Mouse (Mus musculus) MEL (cell line): ENCODE measurements around the gene Cldnd1. TPM values are rescaled to one million over a fixed set of nuclear protein-coding genes. Genes with fewer than 3 reads are reported as not detected.

Experiments
- DNase-seq: peaks from one replicate; pipeline ENCODE4 v3.0.0; 2011; ENCODE audit warnings: low read depth, low spot score
- H3K27ac ChIP-seq: 2 replicates; pipeline ENCODE4 v1.5.1; 2012; ENCODE audit warnings: low read depth, mild to moderate bottlenecking, control low read depth, low read length, moderate library complexity; ENCODE audit not compliant: control insufficient read depth
- H3K27me3 ChIP-seq, 2 experiments: fragments of 150-350 bp in 1 of 2; sonication (generic) in 1 of 2; 2 replicates each; pipeline ENCODE4 v1.6.1; 2012; ENCODE audit warnings: low read length in 2 of 2, mild to moderate bottlenecking in 2 of 2, improper control_type of control experiment in 1 of 2, moderate library complexity in 1 of 2; ENCODE audit not compliant: insufficient read depth in 2 of 2, control insufficient read depth in 1 of 2
- H3K36me3 ChIP-seq, 2 experiments: 2 replicates each; pipeline ENCODE4 v1.6.1; 2012 to 2014; ENCODE audit warnings: low read length in 2 of 2, improper control_type of control experiment in 1 of 2, inconsistent platforms in 1 of 2, mild to moderate bottlenecking in 1 of 2; ENCODE audit not compliant: insufficient read depth in 2 of 2, control insufficient read depth in 1 of 2
- H3K4me1 ChIP-seq, 2 experiments: fragments of 150-350 bp in 1 of 2; sonication (generic) in 1 of 2; 2 replicates each; pipeline ENCODE4 v1.6.1; 2012; ENCODE audit warnings: low read length in 2 of 2, improper control_type of control experiment in 1 of 2, mild to moderate bottlenecking in 1 of 2; ENCODE audit not compliant: insufficient read depth in 2 of 2, control insufficient read depth in 1 of 2
- H3K4me3 ChIP-seq, 2 experiments: fragments of 150-350 bp in 1 of 2; sonication (generic) in 1 of 2; 2 replicates each; pipeline ENCODE4 v1.5.1; 2012; ENCODE audit warnings: low read depth in 2 of 2, low read length in 2 of 2, mild to moderate bottlenecking in 2 of 2, moderate library complexity in 2 of 2, control low read depth in 1 of 2, improper control_type of control experiment in 1 of 2; ENCODE audit not compliant: control insufficient read depth in 1 of 2, insufficient read depth in 1 of 2
- H3K79me2 ChIP-seq: 2 replicates; pipeline ENCODE4 v1.6.1; 2012; ENCODE audit warnings: mild to moderate bottlenecking, low read length, moderate library complexity; ENCODE audit not compliant: control insufficient read depth, poor library complexity, insufficient read depth
- H3K9ac ChIP-seq: 2 replicates; pipeline ENCODE4 v1.6.1; 2012; ENCODE audit warnings: low read depth, mild to moderate bottlenecking, control low read depth, low read length, moderate library complexity; ENCODE audit not compliant: control insufficient read depth, poor library complexity, severe bottlenecking
- H3K9me3 ChIP-seq: fragments of 150-350 bp; sonication (generic); replicated peaks from 2 replicates; pipeline ENCODE4 v1.6.1; 2012; ENCODE audit warnings: mild to moderate bottlenecking, low read length, improper control_type of control experiment, moderate library complexity; ENCODE audit not compliant: insufficient read depth
- BHLHE40 ChIP-seq: IDR thresholded peaks from 2 replicates; pipeline ENCODE4 v1.6.1; 2012; ENCODE audit warnings: low read depth, mild to moderate bottlenecking, inconsistent platforms, low read length, improper control_type of control experiment, borderline replicate concordance
- CHD1 ChIP-seq: IDR thresholded peaks from 2 replicates; pipeline ENCODE4 v1.6.1; 2012; ENCODE audit warnings: low read depth, mild to moderate bottlenecking, inconsistent platforms, low read length, improper control_type of control experiment
- CTCF ChIP-seq, 3 experiments: IDR thresholded peaks in 2 of 3; conservative IDR thresholded peaks in 1 of 3; 2 replicates each; pipeline ENCODE4 v1.5.1; 2011 to 2012; ENCODE audit warnings: low read length in 3 of 3, low read depth in 2 of 3, mild to moderate bottlenecking in 2 of 3, improper control_type of control experiment in 1 of 3, inconsistent platforms in 1 of 3, mixed read lengths in 1 of 3, moderate library complexity in 1 of 3; ENCODE audit not compliant: control insufficient read depth in 1 of 3, insufficient read depth in 1 of 3, poor library complexity in 1 of 3, severe bottlenecking in 1 of 3
- E2F4 ChIP-seq: IDR thresholded peaks from 2 replicates; pipeline ENCODE4 v1.6.1; 2011; ENCODE audit warnings: low read depth, low read length, improper control_type of control experiment, borderline replicate concordance
- GATA1 ChIP-seq: IDR thresholded peaks from 2 replicates; pipeline ENCODE4 v1.6.1; 2011; ENCODE audit warnings: low read depth, low read length, improper control_type of control experiment
- HCFC1 ChIP-seq: IDR thresholded peaks from 2 replicates; pipeline ENCODE4 v1.6.1; 2012; ENCODE audit warnings: low read depth, mild to moderate bottlenecking, inconsistent platforms, low read length, improper control_type of control experiment, moderate library complexity
- MAZ ChIP-seq: IDR thresholded peaks from 2 replicates; pipeline ENCODE4 v1.6.1; 2012; ENCODE audit warnings: low read depth, mild to moderate bottlenecking, inconsistent platforms, low read length, improper control_type of control experiment
- MEF2A ChIP-seq: IDR thresholded peaks from 2 replicates; pipeline ENCODE4 v1.6.1; 2014; ENCODE audit warnings: low read depth, mild to moderate bottlenecking, inconsistent platforms, low read length, improper control_type of control experiment; ENCODE audit not compliant: poor library complexity, insufficient replicate concordance, severe bottlenecking; ENCODE audit errors: extremely low read depth
- MXI1 ChIP-seq: IDR thresholded peaks from 2 replicates; pipeline ENCODE4 v1.6.1; 2011; ENCODE audit warnings: mild to moderate bottlenecking, low read depth, low read length, improper control_type of control experiment
- MYB ChIP-seq: IDR thresholded peaks from 2 replicates; pipeline ENCODE4 v1.6.1; 2011; ENCODE audit warnings: mild to moderate bottlenecking, low read depth, low read length, improper control_type of control experiment
- NRF1 ChIP-seq: IDR thresholded peaks from 2 replicates; pipeline ENCODE4 v1.6.1; 2014; ENCODE audit warnings: low read depth, mild to moderate bottlenecking, inconsistent platforms, low read length, improper control_type of control experiment, moderate library complexity; ENCODE audit not compliant: poor library complexity, insufficient read depth, severe bottlenecking
- POLR2A ChIP-seq, 2 experiments: IDR thresholded peaks; 2 replicates each; pipeline ENCODE4 v1.6.1; 2011 to 2012; ENCODE audit warnings: low read length in 2 of 2, mild to moderate bottlenecking in 2 of 2, control low read depth in 1 of 2, improper control_type of control experiment in 1 of 2, low read depth in 1 of 2, moderate library complexity in 1 of 2; ENCODE audit not compliant: control insufficient read depth in 1 of 2, insufficient read depth in 1 of 2, poor library complexity in 1 of 2
- POLR2AphosphoS2 ChIP-seq: IDR thresholded peaks from 2 replicates; pipeline ENCODE4 v1.6.1; 2011; ENCODE audit warnings: low read length, improper control_type of control experiment
- POLR2AphosphoS5 ChIP-seq: IDR thresholded peaks from 2 replicates; pipeline ENCODE4 v1.6.1; 2012; ENCODE audit warnings: low read depth, borderline replicate concordance, mild to moderate bottlenecking, inconsistent platforms, low read length, moderate library complexity, mixed read lengths
- RAD21 ChIP-seq: IDR thresholded peaks from 2 replicates; pipeline ENCODE4 v1.6.1; 2011; ENCODE audit warnings: mild to moderate bottlenecking, low read depth, low read length, improper control_type of control experiment
- RCOR1 ChIP-seq: IDR thresholded peaks from 2 replicates; pipeline ENCODE4 v1.6.1; 2012; ENCODE audit warnings: low read depth, mild to moderate bottlenecking, inconsistent platforms, low read length, improper control_type of control experiment
- SMC3 ChIP-seq: IDR thresholded peaks from 2 replicates; pipeline ENCODE4 v1.6.1; 2011; ENCODE audit warnings: low read depth, low read length, improper control_type of control experiment
- TAL1 ChIP-seq: IDR thresholded peaks from 2 replicates; pipeline ENCODE4 v1.6.1; 2012; ENCODE audit warnings: mild to moderate bottlenecking, inconsistent platforms, low read length, moderate library complexity, mixed read lengths
- TBP ChIP-seq: IDR thresholded peaks from 2 replicates; pipeline ENCODE4 v1.8.0; 2011; ENCODE audit warnings: low read depth, low read length, improper control_type of control experiment
- USF1 ChIP-seq: IDR thresholded peaks from 2 replicates; pipeline ENCODE4 v1.6.1; 2014; ENCODE audit warnings: low read depth, mild to moderate bottlenecking, inconsistent platforms, low read length, improper control_type of control experiment, moderate library complexity
- ZC3H11A ChIP-seq: IDR thresholded peaks from 2 replicates; pipeline ENCODE4 v1.6.1; 2012; ENCODE audit warnings: low read depth, mild to moderate bottlenecking, inconsistent platforms, low read length, improper control_type of control experiment
- ZKSCAN1 ChIP-seq: IDR thresholded peaks from 2 replicates; pipeline ENCODE4 v1.6.1; 2012; ENCODE audit warnings: low read depth, mild to moderate bottlenecking, inconsistent platforms, low read length, improper control_type of control experiment, moderate library complexity
- ZMIZ1 ChIP-seq: IDR thresholded peaks from 2 replicates; pipeline ENCODE4 v1.6.1; 2012; ENCODE audit warnings: low read depth, mild to moderate bottlenecking, inconsistent platforms, low read length, improper control_type of control experiment, moderate library complexity
- polyA plus RNA-seq, 2 experiments: library from polyadenylated mRNA; stranded (reverse) in 1 of 2; unstranded in 1 of 2; fragments of >175 nt in 1 of 2; fragments of >200 nt in 1 of 2; gene quantifications; 2 replicates each; pipeline versions ENCODE4 v1.2.1 to v1.2.4; 2012; ENCODE audit warnings: low replicate concordance in 2 of 2, low read depth in 1 of 2; ENCODE audit not compliant: insufficient read length in 2 of 2, insufficient read depth in 1 of 2, missing spikeins in 1 of 2
- total RNA-seq: library from RNA; depleted of rRNA; stranded (reverse); fragments of 300-350 nt; gene quantifications from 2 replicates; pipeline ENCODE4 v1.2.3, GENCODE M21; 2012

Gene Cldnd1
- total and polyA plus RNA-seq, 3 experiments: 18.5 to 34.3 TPM; not detected in 1

DNA sequence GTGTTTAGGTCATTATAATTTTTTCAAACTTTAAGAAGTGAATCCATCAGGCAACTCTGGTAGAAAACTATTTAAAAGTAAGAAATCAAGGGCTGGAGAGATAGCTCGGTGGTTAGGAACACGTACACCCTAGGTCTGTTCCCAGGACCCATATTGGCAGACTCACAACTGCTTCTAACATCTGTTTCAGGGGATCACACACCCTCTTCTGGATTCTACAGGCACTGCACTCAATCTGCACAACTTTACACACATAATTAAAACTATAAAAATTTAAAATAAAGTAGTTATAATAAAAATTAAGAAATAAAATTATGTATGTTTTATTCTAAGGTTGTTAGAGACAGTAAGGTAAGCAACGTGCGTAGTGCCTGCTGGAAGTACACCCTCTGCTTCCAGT lies 10.5 kb downstream of the Cldnd1 start:
- Histone ChIP-seq H3K4me3 (no peak overlapping the region), H3K9ac (no peak overlapping the region), H3K79me2 (no peaks in the 10 kb centered on the region), H3K27me3 (no peaks in the 10 kb centered on the region), H3K4me1 (no peaks in the 10 kb centered on the region), H3K27ac (no peak overlapping the region), H3K36me3 (no peaks in the 10 kb centered on the region), H3K9me3 (no peaks in the 10 kb centered on the region)
- peak; percentile 35 for DNase-seq
- TF ChIP-seq GATA1 (no peak), ZC3H11A (0 out of 2 replicates have a peak, but pooled peaks have one; percentile 21), CTCF (IDR thresholded peaks at IDR 0.05 in 2 of 3, conservative IDR thresholded peaks at IDR 0.05 in 1 of 3; ENCODE audit: control insufficient read depth in 1 of 3, insufficient read depth in 1 of 3, low read depth in 2 of 3, low read length in 3 of 3, poor library complexity in 1 of 3, severe bottlenecking in 1 of 3) (peak; percentile 15 to 35 (median 16); a peak in 4 of 6 replicates), USF1 (no peak), POLR2AphosphoS2 (no peak), TAL1 (no peak), ZMIZ1 (no peak), TBP (no peak), HCFC1 (no peak), SMC3 (peak; percentile 55), POLR2AphosphoS5 (no peak), RAD21 (peak; percentile 49), BHLHE40 (no peak), POLR2A (IDR thresholded peaks at IDR 0.05; ENCODE audit: control insufficient read depth in 1 of 2, insufficient read depth in 1 of 2, low read depth in 1 of 2, low read length in 2 of 2, poor library complexity in 1 of 2) (no peak), ZKSCAN1 (no peak), NRF1 (no peak), MYB (no peak), RCOR1 (no peak)

DNA sequence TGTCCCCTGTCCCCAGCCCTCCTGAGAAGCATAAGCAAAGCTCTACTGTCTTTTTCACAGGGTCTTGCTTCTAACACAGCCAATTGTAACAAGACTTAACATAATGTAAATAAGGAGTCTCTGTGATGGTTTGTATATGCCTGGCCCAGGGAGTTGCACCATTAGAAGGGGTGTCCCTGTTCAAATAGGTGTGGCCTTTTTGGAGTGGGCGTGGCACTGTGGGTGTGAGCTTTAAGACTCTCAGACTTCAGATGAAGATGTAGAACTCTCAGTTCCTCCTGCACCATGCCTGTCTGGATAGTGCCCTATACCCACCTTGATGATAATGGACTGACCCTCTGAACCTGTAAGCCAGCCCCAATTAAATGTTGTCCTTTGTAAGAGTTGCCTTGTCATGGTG lies 11.1 kb downstream of the Cldnd1 start:
- no peaks in the 10 kb centered on the region for H3K27me3 ChIP-seq
- H3K79me2 ChIP-seq: no peaks in the 10 kb centered on the region
- H3K9ac ChIP-seq: no peak overlapping the region
- no peaks in the 10 kb centered on the region for H3K36me3 ChIP-seq
- H3K9me3 ChIP-seq: no peaks in the 10 kb centered on the region
- DNase-seq: no peak
- TF ChIP-seq MEF2A (no peak), POLR2AphosphoS2 (no peak), ZC3H11A (no peak), CHD1 (no peak), POLR2AphosphoS5 (no peak), MAZ (no peak), RCOR1 (no peak), MYB (no peak), E2F4 (no peak), MXI1 (no peak)
- H3K4me3 ChIP-seq: no peak overlapping the region
- no peak overlapping the region for H3K27ac ChIP-seq
- no peaks in the 10 kb centered on the region for H3K4me1 ChIP-seq
